Mouse (Mus musculus): ENCODE results near the gene Mgmt.

DNA sequence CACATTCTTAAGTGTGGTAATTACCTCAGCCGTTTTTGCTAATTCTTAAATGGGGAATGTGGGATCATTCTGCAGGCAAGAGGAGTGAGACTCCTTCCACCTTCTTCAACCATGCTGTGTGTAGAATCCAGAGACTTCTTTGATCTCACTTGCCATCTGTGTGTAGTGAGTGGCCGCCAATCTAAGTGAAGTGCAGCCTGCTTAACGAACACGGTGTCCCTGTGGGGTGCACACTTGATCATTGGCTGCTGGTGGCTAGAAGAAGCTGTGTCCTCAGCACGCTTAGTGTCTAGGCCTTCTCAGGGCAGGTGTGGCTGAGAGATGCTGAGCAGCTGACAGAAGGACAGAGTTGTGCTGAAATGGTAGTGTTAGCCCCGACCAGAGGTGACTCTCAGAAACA lies 113.9 kb downstream of the Mgmt start:
- TF ChIP-seq GATA1 (IDR thresholded peaks at IDR 0.05; ENCODE audit: borderline replicate concordance, low read length) (no peak), FLI1 (IDR thresholded peaks at IDR 0.05; ENCODE audit: low read length) (no peak)
